Mouse (Mus musculus) heart, embryonic 11.5 days (tissue): ENCODE data around the gene Lmbrd2. TPM values are rescaled to one million over a fixed set of nuclear protein-coding genes. Genes with fewer than 3 reads are reported as not detected.
"Not testable (repeated sequence)": the region's sequence is repeated elsewhere in the genome, so short reads cannot be mapped to it uniquely, and the experiment has no call there.

Experiments
- ATAC-seq: fragments of 200-750 bp; cut with Nextera tagmentation; replicated peaks from 2 replicates; pipeline ENCODE4 v1.8.0; 2017; ENCODE audit warnings: moderate library complexity; ENCODE audit not compliant: insufficient number of reproducible peaks, low FRiP score, low TSS enrichment
- H3K27ac ChIP-seq: fragments of 300-500 bp; sonication (generic); 2 replicates; pipeline ENCODE4 v1.5.1; 2014; ENCODE audit warnings: mild to moderate bottlenecking, low read depth, low read length
- H3K27me3 ChIP-seq: fragments of 300-500 bp; sonication (generic); 2 replicates; pipeline ENCODE4 v1.6.1; 2014; ENCODE audit warnings: mild to moderate bottlenecking, low read length, mixed read lengths; ENCODE audit not compliant: control insufficient read depth, insufficient read depth
- H3K36me3 ChIP-seq: fragments of 300-500 bp; sonication (generic); 2 replicates; pipeline ENCODE4 v1.6.1; 2014; ENCODE audit warnings: mild to moderate bottlenecking, low read length, moderate library complexity, mixed read lengths; ENCODE audit not compliant: control insufficient read depth, insufficient read depth
- H3K4me1 ChIP-seq: fragments of 300-500 bp; sonication (generic); 2 replicates; pipeline ENCODE4 v1.6.1; 2014; ENCODE audit warnings: low read length; ENCODE audit not compliant: control insufficient read depth, insufficient read depth
- H3K4me2 ChIP-seq: fragments of 300-500 bp; sonication (generic); 2 replicates; pipeline ENCODE4 v1.6.1; 2014; ENCODE audit warnings: mild to moderate bottlenecking, moderate library complexity
- H3K4me3 ChIP-seq: fragments of 300-500 bp; sonication (generic); 2 replicates; pipeline ENCODE4 v1.5.1; 2014; ENCODE audit warnings: low read depth, low read length
- H3K9ac ChIP-seq: fragments of 300-500 bp; sonication (generic); 2 replicates; pipeline ENCODE4 v1.6.1; 2014; ENCODE audit warnings: mild to moderate bottlenecking, low read depth, low read length, moderate library complexity
- H3K9me3 ChIP-seq: fragments of 300-500 bp; sonication (generic); replicated peaks from 2 replicates; pipeline ENCODE4 v1.6.1; 2016; ENCODE audit warnings: low read length; ENCODE audit not compliant: control insufficient read depth
- WGBS: fragments of 180-500 bp; shearing (Covaris S2); extraction: QIAGEN DNeasy Blood & Tissue Kit; methylation state at CpG from one replicate; pipeline ENCODE4 v1.1.7; 2014; ENCODE audit not compliant: insufficient replicate concordance; 5-methylcytosine and 5-hydroxymethylcytosine counted together
- polyA plus RNA-seq: library from polyadenylated mRNA; unstranded; fragments of >200 nt; fragmentation: Nextera tagmentation; extraction: Ambion mirVana; gene quantifications from 2 replicates; pipeline ENCODE4 v1.2.1, GENCODE M21; 2014

Gene Lmbrd2
- polyA plus RNA-seq, 1 experiment from 2014 or later, result 4.3 TPM

- Histone ChIP-seq H3K9me3 (no peaks in the 10 kb centered on the region), H3K4me3 (no peak overlapping the region), H3K4me2 (no peak overlapping the region), H3K4me1 (no peaks in the 10 kb centered on the region), H3K36me3 (no peaks in the 10 kb centered on the region), H3K27me3 (no peaks in the 10 kb centered on the region), H3K27ac (no peak overlapping the region), H3K9ac (no peak overlapping the region)
- no peak for ATAC-seq
- WGBS, result 87% methylated on average over 5 of the region's 5 CpGs
These were observed 76.1 kb downstream of the Lmbrd2 start for GRCm38 (mm10) chr15:9216446-9216845.

- not testable (repeated sequence) for H3K27ac ChIP-seq, ATAC-seq
These were observed 90.6 kb downstream of the Lmbrd2 start for GRCm38 (mm10) chr15:9230917-9231316.

GRCm38 (mm10) chr15:9246345-9246744, 106.0 kb downstream of the Lmbrd2 start:
- H3K9ac ChIP-seq, result no peak overlapping the region
- no peaks in the 10 kb centered on the region for H3K4me1 ChIP-seq
- no peak overlapping the region for H3K27ac ChIP-seq
- H3K4me2 ChIP-seq, result no peak overlapping the region
- ATAC-seq, result no peak
- no peaks in the 10 kb centered on the region for H3K27me3 ChIP-seq
- no peaks in the 10 kb centered on the region for H3K36me3 ChIP-seq
- H3K4me3 ChIP-seq, result no peak overlapping the region
- no peaks in the 10 kb centered on the region for H3K9me3 ChIP-seq

More at GRCm38 (mm10) chr15:9230917-9231316, 90.6 kb downstream of the Lmbrd2 start:
- not testable (repeated sequence) for H3K4me2 ChIP-seq, H3K27me3 ChIP-seq, H3K9me3 ChIP-seq, H3K4me3 ChIP-seq, H3K4me1 ChIP-seq, H3K9ac ChIP-seq, H3K36me3 ChIP-seq
- 72% methylated on average over 4 of the region's 4 CpGs for WGBS

Other genes starting within 250 kb of the Lmbrd2 start
- gene Ranbp3l, start 172.6 kb upstream of the Lmbrd2 start, polyA plus RNA-seq, result 0.46 and 0.96 TPM in 2 replicates
- gene Nadk2, start 69.3 kb upstream of the Lmbrd2 start, polyA plus RNA-seq, result 57.1 and 65.3 TPM in 2 replicates
- gene Skp2, start 14.9 kb downstream of the Lmbrd2 start, polyA plus RNA-seq, result 53.3 and 55.0 TPM in 2 replicates
- gene Ugt3a1, start 136.3 kb downstream of the Lmbrd2 start, polyA plus RNA-seq, result not detected in 2 replicates
- gene Ugt3a2, start 195.0 kb downstream of the Lmbrd2 start, polyA plus RNA-seq, result not detected in 2 replicates